11 mouse cellular contexts compared by ENCODE assay signal in the genomic region with DNA sequence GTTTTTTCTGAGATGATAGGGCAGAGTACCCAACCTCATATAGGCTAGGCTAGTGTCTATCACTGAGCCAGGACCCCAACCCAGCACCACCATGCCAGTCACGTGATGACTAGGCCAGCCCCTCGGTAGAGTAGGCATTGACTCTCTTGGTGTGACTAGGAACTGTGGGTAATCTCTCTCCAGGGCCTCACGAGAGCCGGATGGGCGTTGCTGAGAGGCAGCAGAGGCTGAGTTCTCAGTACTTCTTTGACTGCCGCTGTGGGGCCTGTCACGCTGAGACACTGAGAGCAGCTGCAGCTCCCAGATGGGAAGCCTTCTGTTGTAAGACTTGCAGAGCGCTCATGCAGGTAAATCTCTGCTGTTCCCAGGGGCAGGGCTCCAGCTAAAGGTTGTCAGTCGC. TPM values are rescaled to one million over a fixed set of nuclear protein-coding genes. Genes with fewer than 3 reads are reported as not detected.
A peak's percentile ranks its signal among the peaks of the same experiment; 100 is the strongest.
DNase-seq lines count a peak whose midpoint lies in the region; ATAC-seq lines count a peak whose summit lies in the region.
"Had no signal": no experiment of that assay in that cellular context is flagged by ENCODE, and none has a peak within 500 bp of the region (broad histone marks: within the 10 kb centered on the region; RNA-seq: fewer than 3 reads in every experiment).

No protein-coding gene starts in this region.

- no peak for ATAC-seq in megakaryocyte, adult 5-6 weeks (ENCODE audit: poor library complexity, severe bottlenecking)

- DNase-seq in heart, adult 11 months, result peak; percentile 88
- no peak for DNase-seq in heart, postnatal 25 days (ENCODE audit: low spot score)
- peak; percentile 18 for DNase-seq in retina, postnatal 1 day
- no peak for DNase-seq in retina, embryonic 14.5 days (ENCODE audit: low spot score)
- peak; percentile 70 for DNase-seq in WW6 (ENCODE audit: low read depth, low spot score)
- peak; percentile 21 to 22 for DNase-seq in cerebellum, postnatal 36 days
- DNase-seq: kidney, adult 2 months; lung, postnatal 36 days had no signal

- intact Hi-C loops in heart, postnatal 25 days (cut with DNase I), result loop anchor here (5.0 kb wide), 4 partner anchors 87 to 223 kb away; a partner anchor contains a TSS

RNA-seq across cellular contexts. Expression of a gene that starts 22.4 kb away (rescaled TPM):
- total RNA-seq in heart, postnatal 25 days (2021), result 10 to 100 TPM; 26.3 to 26.9 TPM
- total RNA-seq in megakaryocyte, adult 5-6 weeks (2015), result 26.5 and 30.8 TPM in 2 replicates
- 36.2 and 39.2 TPM in 2 replicates for total RNA-seq in megakaryocyte, adult 5-6 weeks (2017)
- total RNA-seq: monocyte, adult 5-6 weeks had no signal

RNA-seq across cellular contexts. Expression of a gene that starts 39.3 kb away (rescaled TPM):
- not detected for total RNA-seq in heart, postnatal 25 days (2021)
- total RNA-seq in megakaryocyte, adult 5-6 weeks (2015), result 0.71 TPM in 1 of 2 replicates, not detected in the other
- total RNA-seq in megakaryocyte, adult 5-6 weeks (2017), result not detected in 2 replicates
- total RNA-seq: adrenal gland, adult 18-20 months had no signal

RNA-seq across cellular contexts. Expression of a gene that starts 51.9 kb away (rescaled TPM):
- 1 to 10 TPM; 4.3 to 4.6 TPM for total RNA-seq in heart, postnatal 25 days (2021)
- total RNA-seq in megakaryocyte, adult 5-6 weeks (2015), result 1.9 and 4.9 TPM in 2 replicates
- total RNA-seq in megakaryocyte, adult 5-6 weeks (2017), result 6.5 and 12.7 TPM in 2 replicates

RNA-seq across cellular contexts. Expression of a gene that starts 52.0 kb away (rescaled TPM):
- 10 to 100 TPM; 58.0 to 63.5 TPM for total RNA-seq in heart, postnatal 25 days (2021)
- total RNA-seq in megakaryocyte, adult 5-6 weeks (2015), result 37.2 and 37.6 TPM in 2 replicates
- 126 and 129 TPM in 2 replicates for total RNA-seq in megakaryocyte, adult 5-6 weeks (2017)

RNA-seq across cellular contexts. Expression of a gene that starts 54.4 kb away (rescaled TPM):
- 1 to 10 TPM; 7.7 to 9.1 TPM for total RNA-seq in heart, postnatal 25 days (2021)
- 11.1 and 11.9 TPM in 2 replicates for total RNA-seq in megakaryocyte, adult 5-6 weeks (2015)
- 9.3 and 11.8 TPM in 2 replicates for total RNA-seq in megakaryocyte, adult 5-6 weeks (2017)

Comparison
In these comparisons a context has a peak if more than half of its experiments do, and no peak if none do; other contexts are left out.
1. DNase-seq: peak in heart, adult 11 months (single experiment), retina, postnatal 1 day (single experiment), WW6 (single experiment) and cerebellum, postnatal 36 days (2 of 2); none in heart, postnatal 25 days (single experiment) and retina, embryonic 14.5 days (single experiment).